Mouse (Mus musculus): ENCODE data around the gene Ptprr.

- no peak for TF ChIP-seq CTCF (IDR thresholded peaks at IDR 0.05; ENCODE audit: low read depth, low read length)
- no peak for TF ChIP-seq POLR2A (IDR thresholded peaks at IDR 0.05; ENCODE audit: extremely low read depth, insufficient read depth, low read length)
Measured at GRCm38 (mm10) chr10:116191724-116192123, 173.7 kb downstream of the Ptprr start.
